Mouse (Mus musculus): ENCODE results near the gene Vps13d. TPM values are rescaled to one million over a fixed set of nuclear protein-coding genes. Genes with fewer than 3 reads are reported as not detected.

The Vps13d gene
- total RNA-seq, 1 experiment from 2014 or later, result 41.1 TPM

- ATAC-seq (replicated peaks in 1 of 2; ENCODE audit: insufficient read depth in 1 of 2, low FRiP score in 2 of 2, low TSS enrichment in 1 of 2, low read depth in 1 of 2, poor library complexity in 2 of 2, severe bottlenecking in 2 of 2), result no peak
Measured at GRCm38 (mm10) chr4:144928693-144929436, 265.9 kb downstream of the Vps13d start.

Other genes with a start within 250 kb of the Vps13d start
- 21.4 and 40.0 TPM in 2 replicates for gene Tnfrsf1b, start 51.9 kb upstream of the Vps13d start, total RNA-seq (2017)
- 0.25 TPM in 1 of 2 replicates, not detected in the other for gene Tnfrsf8, start 120.2 kb upstream of the Vps13d start, total RNA-seq (2017)

Measured in hematopoietic stem cell, adult 5-6 weeks (primary cell).